Mouse (Mus musculus) kidney, embryonic 16.5 days (tissue): ENCODE data around the gene Qsox2. TPM values are rescaled to one million over a fixed set of nuclear protein-coding genes. Genes with fewer than 3 reads are reported as not detected.

Experiments used
- ATAC-seq: fragments of 200-750 bp; cut with Nextera tagmentation; 2 replicates; pipeline ENCODE4 v1.8.0; 2017; ENCODE audit warnings: moderate TSS enrichment; ENCODE audit not compliant: low FRiP score, low TSS enrichment
- H3K27ac ChIP-seq: fragments of 300-500 bp; sonication (generic); 2 replicates; pipeline ENCODE4 v1.5.1; 2014; ENCODE audit warnings: low read length
- H3K27me3 ChIP-seq: fragments of 300-500 bp; sonication (generic); 2 replicates; pipeline ENCODE4 v1.6.1; 2014; ENCODE audit warnings: low read length, control low read depth, mixed read lengths; ENCODE audit not compliant: insufficient read depth
- H3K36me3 ChIP-seq: fragments of 300-500 bp; sonication (generic); 2 replicates; pipeline ENCODE4 v1.6.1; 2014; ENCODE audit warnings: low read length, control low read depth, mixed read lengths; ENCODE audit not compliant: insufficient read depth
- H3K4me1 ChIP-seq: fragments of 300-500 bp; sonication (generic); 2 replicates; pipeline ENCODE4 v1.6.1; 2014; ENCODE audit warnings: low read length, control low read depth, mixed read lengths; ENCODE audit not compliant: insufficient read depth
- H3K4me2 ChIP-seq: fragments of 300-500 bp; sonication (generic); replicated peaks from 2 replicates; pipeline ENCODE4 v1.6.1; 2014; ENCODE audit warnings: low read depth, low read length
- H3K4me3 ChIP-seq: fragments of 300-500 bp; sonication (generic); 2 replicates; pipeline ENCODE4 v1.5.1; 2014; ENCODE audit warnings: mild to moderate bottlenecking, low read length
- H3K9ac ChIP-seq: fragments of 300-500 bp; sonication (generic); replicated peaks from 2 replicates; pipeline ENCODE4 v1.6.1; 2014; ENCODE audit warnings: low read length
- H3K9me3 ChIP-seq: fragments of 300-500 bp; sonication (generic); 2 replicates; pipeline ENCODE4 v1.6.1; 2016; ENCODE audit warnings: low read length, control low read depth
- WGBS: fragments of 180-500 bp; shearing (Covaris S2); extraction: QIAGEN DNeasy Blood & Tissue Kit; methylation state at CpG from one replicate; pipeline ENCODE4 v1.1.7; 2014; 5-methylcytosine and 5-hydroxymethylcytosine counted together
- polyA plus RNA-seq: library from polyadenylated mRNA; unstranded; fragments of >200 nt; fragmentation: Nextera tagmentation; extraction: Ambion mirVana; gene quantifications from 2 replicates; pipeline ENCODE4 v1.2.1, GENCODE M21; 2015

Gene Qsox2
- polyA plus RNA-seq = 18.4 and 20.7 TPM in 2 replicates

DNA sequence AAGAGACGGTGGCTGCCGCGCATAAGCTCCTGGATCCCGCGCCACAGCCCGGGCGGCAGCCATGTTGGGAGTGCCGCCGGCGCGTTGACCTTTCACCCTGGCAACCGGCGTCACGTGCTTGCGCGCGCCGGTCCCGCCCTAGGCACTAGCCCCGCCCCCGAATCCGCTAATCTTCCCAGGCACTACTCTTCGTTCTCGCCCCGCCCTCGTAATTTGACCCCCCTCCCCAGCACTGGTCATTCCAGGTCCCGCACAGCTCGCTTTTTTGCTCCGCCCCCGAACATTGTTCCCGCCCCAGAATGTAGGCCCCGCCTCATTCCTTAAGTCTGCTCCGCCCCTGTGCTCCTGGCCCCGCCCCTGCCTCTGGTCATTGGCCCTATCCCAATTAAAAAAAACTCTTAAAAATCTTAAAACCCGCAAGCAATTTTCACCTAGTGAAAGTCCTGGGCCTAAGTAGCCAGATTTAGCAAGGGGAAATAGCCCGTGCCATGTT is at the start of gene Qsox2:
TSS of gene Qsox2 (minus strand) at position 236 of the 493 bp plus-strand sequence.
- Histone ChIP-seq H3K4me2 (peak within 1 kb of the TSS; percentile 90), H3K4me3 (peak within 1 kb of the TSS; percentile 89), H3K27ac (peak within 1 kb of the TSS; percentile 32; the same call in 1 of the 2 replicates), H3K27me3 (no peaks in the 10 kb centered on the region), H3K36me3 (no peaks in the 10 kb centered on the region), H3K4me1 (peaks cover 15% of the 10 kb centered on the region), H3K9ac (peak within 1 kb of the TSS; percentile 85), H3K9me3 (no peaks in the 10 kb centered on the region)
- 1% methylated on average over 36 of the region's 36 CpGs for WGBS
- ATAC-seq = peak; percentile 91

DNA sequence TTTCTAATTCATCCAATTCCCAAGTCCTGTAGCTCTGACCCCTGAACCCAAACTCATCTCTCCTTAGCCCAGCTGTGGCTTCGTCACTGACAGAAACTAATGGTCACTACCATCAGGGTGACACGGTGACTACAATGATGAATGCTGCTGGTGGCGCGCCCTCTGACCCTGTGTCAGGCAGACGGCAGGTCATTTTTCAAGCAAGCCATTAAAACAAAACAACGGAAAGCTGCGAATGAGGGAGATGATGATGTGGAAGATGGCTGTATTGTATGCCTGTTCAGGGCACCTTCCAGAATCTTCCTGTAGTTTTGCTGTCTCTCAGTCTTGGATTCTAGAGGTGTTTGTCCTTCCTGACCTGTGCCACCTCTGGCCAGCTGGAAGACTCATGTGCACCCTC is 49.1 kb upstream of the Qsox2 start:
- no peak overlapping the region for H3K27ac ChIP-seq
- WGBS = 34% methylated on average over 7 of the region's 7 CpGs
- H3K27me3 ChIP-seq = no peaks in the 10 kb centered on the region
- no peaks in the 10 kb centered on the region for H3K9me3 ChIP-seq
- no peak overlapping the region for H3K4me2 ChIP-seq
- no peak overlapping the region for H3K9ac ChIP-seq
- H3K4me1 ChIP-seq = no peaks in the 10 kb centered on the region
- no peak for ATAC-seq
- no peak overlapping the region for H3K4me3 ChIP-seq
- H3K36me3 ChIP-seq = no peaks in the 10 kb centered on the region

DNA sequence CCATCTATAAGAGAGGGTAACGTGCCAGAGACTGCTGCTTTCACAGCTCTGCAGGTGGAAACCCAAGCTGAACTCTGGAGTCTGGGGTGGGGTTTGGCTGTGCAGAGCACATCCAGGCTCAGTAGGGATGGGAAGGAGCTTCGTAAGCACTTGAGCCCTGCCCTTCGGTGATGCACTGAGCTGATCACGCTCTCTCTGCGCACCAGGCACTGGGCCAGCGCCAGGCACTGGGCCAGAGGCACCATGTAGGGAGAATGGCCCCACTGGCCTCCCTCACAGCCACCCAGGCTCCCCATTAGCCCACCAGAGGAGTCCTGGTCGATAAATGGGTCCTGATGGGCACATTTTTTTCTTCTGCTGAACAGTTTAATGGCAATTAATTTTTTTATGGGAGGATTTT is 48.5 kb upstream of the Qsox2 start:
- Histone ChIP-seq H3K27ac (no peak overlapping the region), H3K36me3 (no peaks in the 10 kb centered on the region), H3K4me3 (no peak overlapping the region), H3K4me1 (no peaks in the 10 kb centered on the region), H3K9ac (no peak overlapping the region), H3K27me3 (no peaks in the 10 kb centered on the region), H3K9me3 (no peaks in the 10 kb centered on the region), H3K4me2 (no peak overlapping the region)
- WGBS = 68% methylated on average over 7 of the region's 7 CpGs
- ATAC-seq = no peak

DNA sequence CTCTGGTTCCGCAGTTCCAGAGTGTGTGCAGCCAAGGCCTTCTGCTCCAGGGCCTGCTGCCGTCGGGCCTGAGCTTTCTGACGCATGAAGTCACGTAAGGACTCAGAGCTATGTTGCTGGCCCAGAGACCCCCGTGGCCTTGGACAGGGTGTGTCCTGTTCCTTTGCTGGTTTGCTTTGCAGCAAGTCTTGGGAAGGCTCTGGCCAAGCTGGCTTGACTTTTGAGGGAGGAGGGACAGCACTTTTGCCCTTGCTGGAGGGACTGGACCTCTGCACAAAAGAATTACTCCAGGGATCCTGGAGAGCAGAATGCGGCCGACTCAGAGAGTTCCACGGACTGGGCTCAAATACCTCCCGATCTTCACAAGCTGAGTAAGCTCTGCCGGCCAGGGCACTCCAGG is 43.3 kb upstream of the Qsox2 start:
- 70% methylated on average over 11 of the region's 11 CpGs for whole genome bisulfite sequencing
- H3K27me3 ChIP-seq = no peaks in the 10 kb centered on the region
- no peak overlapping the region for H3K9ac ChIP-seq
- H3K9me3 ChIP-seq = no peaks in the 10 kb centered on the region
- H3K4me3 ChIP-seq = no peak overlapping the region
- no peak for ATAC-seq
- no peaks in the 10 kb centered on the region for H3K36me3 ChIP-seq
- no peaks in the 10 kb centered on the region for H3K4me1 ChIP-seq
- no peak overlapping the region for H3K27ac ChIP-seq
- no peak overlapping the region for H3K4me2 ChIP-seq

DNA sequence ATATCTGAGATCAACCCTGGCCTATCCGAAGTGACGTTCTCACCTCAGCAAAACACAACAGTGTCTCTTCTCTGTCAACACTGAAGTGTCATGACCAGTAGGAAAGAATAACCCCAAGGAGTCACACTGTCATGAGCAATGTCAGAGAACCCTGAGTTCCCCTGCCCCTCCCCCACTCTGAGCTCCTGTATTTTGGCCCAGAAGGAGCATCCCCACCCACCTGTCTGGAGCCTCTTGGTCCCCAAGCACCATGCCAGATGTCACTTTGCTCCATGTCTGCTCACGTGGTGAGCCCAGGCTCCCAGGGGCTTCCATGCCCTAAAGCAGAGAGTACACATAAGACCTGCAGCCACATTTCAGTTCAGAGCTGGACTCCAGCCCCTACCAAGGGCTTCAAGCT is 42.4 kb upstream of the Qsox2 start:
- H3K27ac ChIP-seq = no peak overlapping the region
- H3K36me3 ChIP-seq = no peaks in the 10 kb centered on the region
- no peaks in the 10 kb centered on the region for H3K4me1 ChIP-seq
- no peaks in the 10 kb centered on the region for H3K27me3 ChIP-seq
- 61% methylated on average over 3 of the region's 3 CpGs for WGBS
- H3K9ac ChIP-seq = no peak overlapping the region
- no peaks in the 10 kb centered on the region for H3K9me3 ChIP-seq
- ATAC-seq = no peak
- no peak overlapping the region for H3K4me2 ChIP-seq
- H3K4me3 ChIP-seq = no peak overlapping the region

DNA sequence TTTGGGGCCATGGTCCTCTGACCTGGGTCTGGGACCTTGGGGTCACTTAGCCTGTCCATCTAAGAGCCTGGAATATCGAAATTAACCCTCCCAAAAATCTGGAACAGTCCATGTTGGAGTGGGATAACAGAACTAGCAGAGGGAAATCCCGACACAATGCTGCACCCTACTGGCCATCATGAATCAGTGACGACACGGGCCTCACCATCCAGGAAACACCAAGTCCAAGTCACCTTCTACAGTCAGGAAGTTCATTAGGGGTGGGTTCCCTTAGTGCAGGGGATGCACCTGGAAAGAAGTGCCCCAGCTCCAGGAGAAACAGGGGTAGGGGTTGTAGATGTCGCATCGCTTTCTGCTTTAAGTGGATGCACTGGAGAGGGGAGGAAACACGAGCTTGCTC is 36.3 kb upstream of the Qsox2 start:
- 15% methylated on average over 7 of the region's 7 CpGs for WGBS
- peak; percentile 57; the same call in 1 of the 2 replicates for ATAC-seq

DNA sequence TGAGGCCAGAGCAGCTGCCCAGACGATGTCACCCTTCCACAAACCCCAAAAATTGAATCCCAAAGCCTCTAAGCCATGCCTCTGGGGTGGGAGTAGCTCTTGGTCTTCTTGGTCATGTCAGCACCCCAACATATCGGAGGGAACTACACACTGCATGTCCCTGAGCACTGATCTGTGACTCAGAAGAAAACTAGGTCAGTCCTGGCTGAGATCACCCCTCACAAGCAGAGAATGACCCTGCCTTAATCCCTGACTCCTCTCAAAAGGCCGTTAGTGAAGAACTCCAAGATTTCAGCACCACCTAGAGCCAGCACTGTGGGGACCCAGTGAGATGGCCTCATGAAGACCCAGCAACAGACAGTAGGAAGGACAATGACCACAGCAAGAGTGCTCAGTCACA is 30.9 kb upstream of the Qsox2 start:
- no peaks in the 10 kb centered on the region for H3K27me3 ChIP-seq
- no peaks in the 10 kb centered on the region for H3K9me3 ChIP-seq
- H3K4me1 ChIP-seq = 0 out of 2 replicates have a peak, but pooled peaks cover 5% of the 10 kb centered on the region
- H3K4me3 ChIP-seq = no peak overlapping the region
- H3K36me3 ChIP-seq = no peaks in the 10 kb centered on the region
- H3K4me2 ChIP-seq = no peak overlapping the region
- no peak for ATAC-seq
- no peak overlapping the region for H3K27ac ChIP-seq
- 69% methylated on average over 3 of the region's 3 CpGs for WGBS
- H3K9ac ChIP-seq = no peak overlapping the region

More for the DNA sequence above, 36.3 kb upstream of the Qsox2 start:
- Histone ChIP-seq H3K4me1 (0 out of 2 replicates have a peak, but pooled peaks cover 5% of the 10 kb centered on the region), H3K36me3 (no peaks in the 10 kb centered on the region), H3K27ac (no peak overlapping the region), H3K9ac (no peak overlapping the region), H3K4me3 (no peak overlapping the region), H3K4me2 (no peak overlapping the region), H3K27me3 (no peaks in the 10 kb centered on the region), H3K9me3 (no peaks in the 10 kb centered on the region)

DNA sequence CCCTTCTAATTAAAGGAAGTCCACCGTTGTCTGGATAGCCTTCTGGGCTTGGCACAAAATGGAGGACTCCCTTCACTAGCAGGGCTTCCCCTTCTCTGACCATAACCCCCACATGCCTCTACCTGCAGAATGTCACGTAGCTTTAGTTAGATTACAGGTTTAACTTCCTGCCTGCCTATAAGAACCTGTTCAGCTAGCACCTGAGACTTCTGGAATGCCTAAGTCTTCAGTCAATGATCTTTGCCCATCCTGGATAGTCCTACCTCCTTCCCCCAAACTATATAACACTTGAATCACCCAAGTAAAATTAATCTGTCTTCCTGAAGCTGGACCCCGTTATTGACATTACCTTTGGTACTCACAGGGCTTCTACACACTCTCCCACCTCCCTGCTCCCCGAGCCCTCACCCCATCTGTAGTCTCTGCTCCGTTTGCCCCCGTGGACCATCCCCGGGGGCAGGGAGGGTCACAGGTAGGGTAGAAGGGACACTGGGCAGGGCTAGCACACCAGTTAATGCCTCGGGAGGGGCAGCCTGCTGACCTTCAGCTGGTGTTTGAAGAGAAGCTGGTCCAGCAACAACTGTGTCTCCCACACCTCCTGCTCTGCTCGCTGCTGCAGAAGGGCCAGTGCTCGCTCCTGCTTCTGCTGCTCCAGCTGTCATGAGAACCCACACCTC is 28.9 kb upstream of the Qsox2 start:
- no peak overlapping the region for H3K27ac ChIP-seq
- 68% methylated on average over 10 of the region's 10 CpGs for WGBS
- no peaks in the 10 kb centered on the region for H3K9me3 ChIP-seq
- no peak overlapping the region for H3K4me3 ChIP-seq
- ATAC-seq = no peak
- 0 out of 2 replicates have a peak, but pooled peaks cover 5% of the 10 kb centered on the region for H3K4me1 ChIP-seq
- no peak overlapping the region for H3K9ac ChIP-seq
- H3K4me2 ChIP-seq = no peak overlapping the region
- no peaks in the 10 kb centered on the region for H3K27me3 ChIP-seq
- H3K36me3 ChIP-seq = no peaks in the 10 kb centered on the region

DNA sequence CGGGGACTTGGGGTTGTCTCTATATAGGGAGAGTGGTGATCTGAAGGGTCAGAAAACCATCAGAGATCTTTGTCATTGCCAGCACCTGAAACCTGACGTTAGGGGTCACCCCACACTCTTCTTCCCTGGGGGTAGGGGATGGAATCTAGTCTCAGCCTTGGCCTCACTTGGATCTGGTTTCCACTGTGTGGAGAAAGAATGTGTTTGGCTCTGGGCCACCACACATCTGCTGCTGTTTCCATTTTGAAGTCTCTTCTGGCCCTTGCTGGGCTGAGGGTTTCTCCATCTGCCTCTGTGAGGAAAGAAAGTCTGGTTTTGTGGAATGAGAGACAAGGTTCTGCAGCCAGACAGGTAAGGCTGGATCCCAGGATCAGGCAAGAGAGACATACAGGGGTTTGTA is 27.8 kb upstream of the Qsox2 start:
- H3K27ac ChIP-seq = no peak overlapping the region
- no peak overlapping the region for H3K9ac ChIP-seq
- H3K9me3 ChIP-seq = no peaks in the 10 kb centered on the region
- no peak overlapping the region for H3K4me3 ChIP-seq
- H3K4me2 ChIP-seq = no peak overlapping the region
- H3K27me3 ChIP-seq = no peaks in the 10 kb centered on the region
- no peaks in the 10 kb centered on the region for H3K36me3 ChIP-seq
- 0 out of 2 replicates have a peak, but pooled peaks cover 5% of the 10 kb centered on the region for H3K4me1 ChIP-seq
- no peak for ATAC-seq
- 69% methylated on average over 2 of the region's 2 CpGs for WGBS

DNA sequence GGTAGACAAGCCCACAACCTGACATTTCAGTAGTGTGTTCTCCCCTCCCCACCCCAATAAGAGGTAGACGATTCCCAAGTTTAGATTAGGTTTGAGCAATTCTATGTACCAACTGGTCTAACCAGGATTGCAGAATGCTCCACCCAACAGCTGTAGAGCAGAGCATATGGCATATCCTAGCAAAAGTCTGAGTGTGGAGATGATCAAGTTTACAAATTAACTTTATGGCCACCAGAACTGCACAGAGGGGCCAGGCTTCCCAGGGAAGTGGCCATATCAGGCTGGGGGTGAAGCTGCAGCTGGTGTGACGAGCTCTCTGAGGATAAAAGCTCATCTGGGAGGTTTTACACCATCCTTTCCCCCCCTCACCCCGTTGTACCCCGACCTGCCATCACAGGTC is 27.3 kb upstream of the Qsox2 start:
- WGBS = 53% methylated on average over 4 of the region's 4 CpGs
- no peak for ATAC-seq
- Histone ChIP-seq H3K4me2 (no peak overlapping the region), H3K9ac (no peak overlapping the region), H3K36me3 (no peaks in the 10 kb centered on the region), H3K4me1 (0 out of 2 replicates have a peak, but pooled peaks cover 5% of the 10 kb centered on the region), H3K4me3 (no peak overlapping the region), H3K27ac (no peak overlapping the region), H3K9me3 (no peaks in the 10 kb centered on the region), H3K27me3 (no peaks in the 10 kb centered on the region)
